Mouse (Mus musculus): Measurements from ENCODE around the gene Foxr1.
A peak's percentile ranks its signal among the peaks of the same experiment; 100 is the strongest.
"Not testable (repeated sequence)": the region's sequence is repeated elsewhere in the genome, so short reads cannot be mapped to it uniquely, and the experiment has no call there.

The Foxr1 gene

GRCm38 (mm10) chr9:44477339-44478228 lies 36.6 kb upstream of the Foxr1 start:
- peak; percentile 69 for DNase-seq

DNA sequence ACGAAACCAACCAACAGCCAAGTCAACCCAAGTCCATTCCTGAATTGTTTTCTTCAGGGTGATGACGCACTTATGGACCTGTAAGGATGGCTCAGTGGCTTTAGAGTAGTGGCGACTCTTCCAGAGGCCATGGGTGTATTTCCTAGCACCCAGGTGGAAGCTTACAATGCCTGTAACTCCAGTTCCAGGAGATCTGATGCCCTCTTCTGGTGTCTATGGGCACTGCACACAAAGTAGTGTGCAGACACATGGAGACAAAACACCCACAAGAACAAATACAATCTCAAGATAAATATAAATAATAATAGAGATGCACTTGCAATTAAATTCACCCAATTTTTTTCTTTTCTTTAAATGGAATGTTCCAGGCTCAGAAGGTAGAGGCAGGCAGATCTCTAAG lies 35.0 kb upstream of the Foxr1 start:
- DNase-seq = peak; percentile 40

- DNase-seq = no peak
These were observed 33.4 kb upstream of the Foxr1 start for GRCm38 (mm10) chr9:44474327-44474726.

GRCm38 (mm10) chr9:44473184-44473583 lies 32.2 kb upstream of the Foxr1 start:
- DNase-seq = peak; percentile 33

DNA sequence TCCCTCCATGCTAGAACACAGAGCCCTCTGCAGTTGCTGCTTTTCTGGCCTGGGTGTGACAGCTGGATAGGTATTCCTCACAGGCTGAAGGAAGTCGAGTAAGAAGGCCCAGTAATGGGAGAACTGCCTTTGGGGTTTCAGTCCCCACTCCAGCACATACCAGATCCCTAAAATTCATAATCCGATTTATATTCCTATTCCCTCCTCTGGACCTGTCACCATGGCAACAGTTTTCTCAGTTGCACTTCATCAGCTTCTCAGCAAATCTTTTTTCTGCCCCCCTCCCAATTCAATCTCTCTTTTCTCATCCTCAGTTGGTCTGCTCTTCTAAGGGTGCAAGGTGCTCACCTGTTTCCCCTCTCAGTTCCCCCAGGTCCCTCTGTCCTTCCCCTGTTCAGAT lies 27.9 kb upstream of the Foxr1 start:
- no peak for DNase-seq

GRCm38 (mm10) chr9:44468224-44468623 lies 27.3 kb upstream of the Foxr1 start:
- DNase-seq = peak; percentile 29

GRCm38 (mm10) chr9:44461950-44462349 lies 21.0 kb upstream of the Foxr1 start:
- DNase-seq = no peak

DNA sequence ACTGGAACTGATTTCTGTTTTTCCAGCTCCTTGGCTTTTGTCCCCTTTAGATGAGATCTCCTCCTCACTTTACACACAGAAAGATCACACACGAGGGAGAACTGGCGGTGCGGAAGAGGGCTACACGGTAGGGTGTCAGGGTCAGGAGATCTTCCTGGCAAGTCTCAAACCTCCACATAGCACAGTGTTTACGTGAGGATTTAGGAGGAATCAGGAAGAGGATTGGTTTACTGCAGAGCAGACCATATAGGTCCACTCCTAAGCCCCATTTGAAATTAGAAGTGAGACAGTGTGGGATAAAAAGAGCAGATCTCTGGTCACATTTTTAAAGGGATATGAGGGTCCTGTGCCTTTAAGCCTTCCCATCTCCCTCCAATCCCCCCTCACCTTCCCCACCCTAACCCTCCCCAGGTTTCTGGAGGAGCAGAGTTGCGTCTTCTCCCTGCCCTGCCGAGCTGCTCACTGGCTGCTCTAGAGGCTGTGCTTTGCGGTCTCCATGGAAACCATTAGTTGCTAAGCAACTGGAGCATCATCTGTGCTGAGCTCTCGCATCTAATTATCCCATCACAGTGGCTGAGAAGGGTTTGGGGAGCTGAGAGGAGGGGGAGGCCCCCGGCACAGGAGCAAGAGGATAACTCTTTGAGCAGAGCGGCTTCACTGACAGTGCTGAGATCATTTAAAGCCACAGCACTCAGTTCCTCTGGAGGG lies 16.3 kb upstream of the Foxr1 start:
- DNase-seq = peak; percentile 35

GRCm38 (mm10) chr9:44454891-44455220 lies 13.9 kb upstream of the Foxr1 start, which contains the start of gene Upk2:
Gene Upk2 (minus strand): TSS chr9:44454976.
- no peak for DNase-seq

DNA sequence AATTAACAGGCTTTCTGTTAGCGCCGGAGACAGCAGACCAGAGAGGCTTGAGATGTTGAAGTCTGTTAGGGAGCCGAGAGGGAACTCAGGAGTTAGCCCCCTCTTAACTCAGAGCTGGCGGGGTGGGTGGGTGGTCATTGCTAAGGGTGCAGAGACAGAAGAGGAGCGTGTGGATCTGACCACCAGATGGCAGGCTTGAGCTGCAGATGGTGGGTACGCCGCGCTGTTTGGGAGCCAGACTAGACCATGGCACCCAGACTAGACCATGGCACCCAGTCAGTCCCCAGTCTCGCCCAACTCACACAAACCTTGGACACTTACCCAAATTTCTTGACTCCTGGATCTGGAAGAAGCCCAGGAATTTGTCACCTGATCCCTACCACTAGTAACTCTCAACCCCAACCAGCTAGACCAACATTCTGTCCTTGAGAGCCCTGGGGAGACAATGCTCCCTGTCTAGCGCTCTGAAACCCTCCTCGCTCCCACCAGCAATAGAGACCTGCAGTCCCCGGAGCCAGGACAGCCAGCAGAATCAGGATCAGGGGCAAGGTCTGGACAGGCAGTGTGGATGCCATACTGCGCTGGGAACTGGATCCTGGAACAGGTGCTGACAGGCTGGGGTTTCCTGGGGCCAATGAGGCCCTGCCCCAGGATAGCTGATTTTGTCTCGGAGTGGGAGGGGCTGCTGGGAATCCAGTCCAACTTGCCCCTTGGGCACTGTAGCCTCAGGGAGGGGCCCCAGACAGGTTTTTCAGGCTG lies 13.4 kb upstream of the Foxr1 start:
- peak; percentile 93 for DNase-seq

DNA sequence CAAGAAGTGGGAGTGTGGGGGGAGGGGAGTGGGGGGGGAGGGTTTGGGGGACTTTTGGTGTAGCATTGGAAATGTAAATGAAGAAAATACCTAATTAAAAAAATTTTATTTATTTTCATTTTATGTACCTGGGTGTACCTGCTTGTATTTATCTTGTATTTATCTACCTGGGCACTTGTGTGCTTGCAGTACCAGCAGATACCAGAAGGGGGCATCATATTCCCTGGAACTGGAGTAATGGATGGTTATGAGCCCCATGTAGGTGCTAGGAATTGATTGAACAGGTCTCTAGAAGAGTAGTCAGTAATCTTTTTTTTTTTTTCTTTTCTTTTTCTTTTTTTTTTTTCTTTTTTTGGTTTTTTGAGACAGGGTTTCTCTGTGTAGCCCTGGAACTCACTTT lies 9.5 kb upstream of the Foxr1 start:
- DNase-seq = no peak

GRCm38 (mm10) chr9:44444402-44445025 lies 3.6 kb upstream of the Foxr1 start:
- DNase-seq = not testable (repeated sequence)

GRCm38 (mm10) chr9:44435747-44436146 lies 5.2 kb downstream of the Foxr1 start:
- DNase-seq = no peak

DNA sequence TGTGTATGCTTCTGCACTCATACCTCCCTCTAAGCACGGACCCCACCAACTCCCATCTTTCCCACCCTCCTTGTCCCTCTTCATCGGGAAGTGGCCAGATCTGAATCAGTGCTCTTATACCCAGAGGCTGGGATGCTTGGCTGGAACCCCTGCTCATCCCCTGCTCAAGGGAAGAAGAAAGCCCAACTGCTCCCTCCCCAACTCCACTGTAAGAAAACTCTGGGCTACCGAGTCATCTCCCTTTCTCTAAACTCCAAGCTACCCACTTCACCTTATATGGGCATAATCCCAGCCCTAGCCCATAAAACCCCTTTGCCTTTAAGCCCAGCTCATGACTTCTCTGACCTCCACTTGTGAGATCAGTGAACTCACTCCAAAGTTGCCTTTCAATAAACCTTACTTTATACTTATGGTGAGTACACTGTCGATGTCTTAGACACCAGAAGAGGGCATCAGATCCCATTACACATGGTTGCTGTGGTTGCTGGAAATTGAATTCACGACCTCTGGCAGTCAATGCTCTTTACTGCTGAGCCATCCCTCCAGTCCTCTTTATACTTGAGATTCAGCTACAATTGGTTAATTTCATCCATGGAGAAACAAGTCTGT lies 8.3 kb downstream of the Foxr1 start:
- DNase-seq = no peak

GRCm38 (mm10) chr9:44423576-44423975 lies 17.4 kb downstream of the Foxr1 start:
- no peak for DNase-seq

DNA sequence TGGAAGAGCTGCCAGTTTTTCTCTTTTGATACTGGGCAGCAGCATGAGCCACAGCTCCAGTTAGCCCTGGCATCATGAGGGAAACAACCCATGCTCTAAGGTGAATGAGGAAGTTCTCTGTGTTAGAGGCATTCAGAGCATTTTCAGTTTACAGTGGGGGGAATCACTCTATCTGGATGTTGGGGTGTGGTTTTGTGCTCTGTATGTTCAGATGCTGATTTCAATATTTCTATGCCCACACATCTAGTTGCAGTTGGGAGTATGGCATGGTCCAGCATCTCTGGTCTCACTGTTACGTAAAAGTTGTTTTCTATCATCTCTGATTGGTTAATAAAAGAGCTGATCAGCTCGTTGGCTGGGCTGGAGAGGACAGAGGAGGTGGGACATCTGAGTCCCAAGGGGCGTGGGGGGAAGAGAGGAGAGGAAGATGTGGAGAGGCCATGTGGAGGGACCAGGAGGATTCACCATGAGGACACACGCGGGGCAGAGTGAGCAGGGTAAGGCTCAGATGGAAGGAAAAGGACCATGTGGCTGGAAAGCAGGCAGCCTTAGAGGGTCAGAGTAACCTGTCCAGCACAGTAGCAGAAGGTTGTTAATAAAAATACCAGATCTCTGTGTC lies 20.5 kb downstream of the Foxr1 start:
- DNase-seq = no peak

GRCm38 (mm10) chr9:44419730-44420129 lies 21.2 kb downstream of the Foxr1 start:
- DNase-seq = not testable (repeated sequence)

- DNase-seq = no peak
These were observed 22.2 kb downstream of the Foxr1 start, which contains the start of gene Ccdc84 for GRCm38 (mm10) chr9:44418519-44419385. Gene Ccdc84 (minus strand): TSS chr9:44418569.

GRCm38 (mm10) chr9:44417892-44418363 lies 23.0 kb downstream of the Foxr1 start:
- peak; percentile 98 for DNase-seq

- no peak for DNase-seq
These were observed 23.6 kb downstream of the Foxr1 start for GRCm38 (mm10) chr9:44417156-44417891.
